Mouse (Mus musculus): ENCODE measurements around the gene Tsc1. TPM values are rescaled to one million over a fixed set of nuclear protein-coding genes. Genes with fewer than 3 reads are reported as not detected.

The Tsc1 gene
- polyA plus RNA-seq, 1 experiment from 2014 or later = 23.3 TPM

GRCm38 (mm10) chr2:28601720-28602590, 39.1 kb upstream of the Tsc1 start:
- peaks cover 7% of the 10 kb centered on the region for H3K4me1 ChIP-seq (ENCODE audit: insufficient read depth, low read length)
- H3K4me2 ChIP-seq (replicated peaks; ENCODE audit: low read depth, low read length) = no peak overlapping the region
- H3K4me3 ChIP-seq (ENCODE audit: low read length) = no peak overlapping the region
- no peaks in the 10 kb centered on the region for H3K36me3 ChIP-seq (ENCODE audit: insufficient read depth, low read length)
- 0 out of 2 replicates have a peak, but pooled peaks cover 2% of the 10 kb centered on the region for H3K9me3 ChIP-seq (ENCODE audit: low read length)
- peak; percentile 19; the same call in 1 of the 2 replicates for ATAC-seq (ENCODE audit: low FRiP score, low TSS enrichment)
- H3K27ac ChIP-seq (ENCODE audit: low read length) = no peak overlapping the region
- H3K27me3 ChIP-seq (ENCODE audit: insufficient read depth, low read length) = no peaks in the 10 kb centered on the region
- no peak overlapping the region for H3K9ac ChIP-seq (replicated peaks; ENCODE audit: low read length)
- WGBS = 45% methylated on average over 12 of the region's 12 CpGs

GRCm38 (mm10) chr2:28603542-28603941, 37.5 kb upstream of the Tsc1 start:
- ATAC-seq (ENCODE audit: low FRiP score, low TSS enrichment) = no peak
- WGBS = 93% methylated on average over 5 of the region's 5 CpGs
- H3K4me2 ChIP-seq (replicated peaks; ENCODE audit: low read depth, low read length) = no peak overlapping the region
- H3K36me3 ChIP-seq (ENCODE audit: insufficient read depth, low read length) = no peaks in the 10 kb centered on the region
- H3K27ac ChIP-seq (ENCODE audit: low read length) = no peak overlapping the region
- no peak overlapping the region for H3K4me3 ChIP-seq (ENCODE audit: low read length)
- no peaks in the 10 kb centered on the region for H3K27me3 ChIP-seq (ENCODE audit: insufficient read depth, low read length)
- no peak overlapping the region for H3K9ac ChIP-seq (replicated peaks; ENCODE audit: low read length)
- no peaks in the 10 kb centered on the region for H3K9me3 ChIP-seq (ENCODE audit: low read length)
- peaks cover 11% of the 10 kb centered on the region for H3K4me1 ChIP-seq (ENCODE audit: insufficient read depth, low read length)

DNA sequence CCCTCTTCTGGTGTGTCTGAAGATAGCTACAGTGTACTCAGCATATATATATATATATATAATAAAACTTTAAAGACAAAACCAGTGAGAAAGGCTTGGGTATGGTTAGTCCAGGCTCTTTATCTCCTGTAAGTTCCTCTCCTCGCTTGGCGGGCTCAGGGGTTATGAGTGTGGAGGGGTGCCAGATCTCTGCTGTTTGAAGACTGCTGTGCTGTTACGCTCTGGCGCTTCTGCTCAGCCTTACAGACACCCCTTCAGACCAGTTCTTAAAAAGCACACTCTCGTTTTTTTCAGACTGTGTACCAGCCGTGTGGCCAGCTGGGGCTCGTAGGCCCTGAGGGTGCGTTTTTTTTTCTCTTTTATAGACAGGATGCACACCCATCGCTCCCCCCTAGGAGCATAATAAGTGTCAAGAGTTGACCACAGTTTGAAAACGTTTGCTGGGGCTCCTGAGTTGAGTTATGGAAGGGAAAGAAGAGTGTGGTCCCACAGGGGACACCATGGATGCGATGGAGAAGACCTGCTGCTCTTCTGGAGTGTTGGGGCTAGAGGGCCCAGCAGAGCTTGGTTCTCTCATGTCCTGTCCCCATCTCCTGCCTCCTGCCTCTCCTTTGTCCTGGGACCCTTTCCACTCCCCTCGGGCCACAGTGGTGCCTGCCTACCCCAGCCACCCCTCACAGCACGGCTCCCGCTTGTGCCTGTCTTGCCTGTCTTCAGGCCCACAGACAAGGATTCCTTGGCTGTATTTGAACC, 35.1 kb upstream of the Tsc1 start:
- Histone ChIP-seq H3K36me3 (ENCODE audit: insufficient read depth, low read length) (no peaks in the 10 kb centered on the region), H3K4me2 (replicated peaks; ENCODE audit: low read depth, low read length) (no peak overlapping the region), H3K9me3 (ENCODE audit: low read length) (no peaks in the 10 kb centered on the region), H3K27ac (ENCODE audit: low read length) (no peak overlapping the region; the same call in 1 of the 2 replicates), H3K27me3 (ENCODE audit: insufficient read depth, low read length) (no peaks in the 10 kb centered on the region), H3K9ac (replicated peaks; ENCODE audit: low read length) (no peak overlapping the region), H3K4me1 (ENCODE audit: insufficient read depth, low read length) (peaks cover 11% of the 10 kb centered on the region), H3K4me3 (ENCODE audit: low read length) (no peak overlapping the region)
- 37% methylated on average over 14 of the region's 14 CpGs for WGBS
- peak; percentile 64 for ATAC-seq (ENCODE audit: low FRiP score, low TSS enrichment)

DNA sequence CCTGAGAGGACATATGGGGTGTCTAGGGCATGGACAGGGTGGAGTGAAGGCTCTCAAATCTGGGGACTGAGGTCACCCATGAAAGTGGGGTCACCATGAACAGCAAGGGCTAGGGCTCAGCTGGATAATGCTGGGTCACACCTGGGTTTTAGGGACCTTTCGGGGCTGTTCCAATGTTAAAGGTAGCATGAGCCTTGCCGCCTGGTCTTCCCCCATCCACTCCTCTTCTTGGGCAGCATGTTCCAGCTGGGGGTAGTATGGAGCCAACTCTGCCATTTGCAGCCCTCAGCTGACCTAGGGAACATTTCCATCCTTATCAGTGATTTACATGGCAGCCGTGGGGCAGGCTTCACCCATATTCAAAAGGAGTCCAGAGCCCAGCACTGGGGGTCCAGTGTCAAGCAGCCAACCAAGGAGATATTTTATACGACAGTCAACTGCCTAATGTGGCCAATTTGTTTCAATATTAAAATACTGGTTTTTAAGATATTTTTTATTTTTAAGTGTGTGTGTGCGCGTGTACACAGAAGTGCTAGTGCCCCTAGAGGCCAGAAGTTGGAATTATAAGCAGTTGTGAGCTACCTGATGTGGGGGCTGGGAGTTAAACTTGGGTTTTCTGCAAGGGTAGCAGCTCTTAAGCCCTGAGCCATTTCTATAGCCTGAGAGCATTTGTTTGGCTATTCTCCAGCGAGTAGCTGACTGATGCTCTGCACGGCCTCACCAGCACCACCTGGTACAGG, 34.3 kb upstream of the Tsc1 start:
- Histone ChIP-seq H3K36me3 (ENCODE audit: insufficient read depth, low read length) (no peaks in the 10 kb centered on the region), H3K9ac (replicated peaks; ENCODE audit: low read length) (no peak overlapping the region), H3K27ac (ENCODE audit: low read length) (no peak overlapping the region), H3K4me1 (ENCODE audit: insufficient read depth, low read length) (peaks cover 16% of the 10 kb centered on the region), H3K9me3 (ENCODE audit: low read length) (no peaks in the 10 kb centered on the region), H3K27me3 (ENCODE audit: insufficient read depth, low read length) (no peaks in the 10 kb centered on the region), H3K4me2 (replicated peaks; ENCODE audit: low read depth, low read length) (no peak overlapping the region), H3K4me3 (ENCODE audit: low read length) (no peak overlapping the region)
- 62% methylated on average over 8 of the region's 8 CpGs for WGBS
- no peak for ATAC-seq (ENCODE audit: low FRiP score, low TSS enrichment)

GRCm38 (mm10) chr2:28607341-28608165, 33.5 kb upstream of the Tsc1 start:
- Histone ChIP-seq H3K4me3 (ENCODE audit: low read length) (no peak overlapping the region), H3K27ac (ENCODE audit: low read length) (no peak overlapping the region)
- no peak for ATAC-seq (ENCODE audit: low FRiP score, low TSS enrichment)

GRCm38 (mm10) chr2:28609851-28610250, 31.2 kb upstream of the Tsc1 start:
- Histone ChIP-seq H3K9ac (replicated peaks; ENCODE audit: low read length) (no peak overlapping the region), H3K27ac (ENCODE audit: low read length) (no peak overlapping the region), H3K4me1 (ENCODE audit: insufficient read depth, low read length) (peaks cover 16% of the 10 kb centered on the region), H3K36me3 (ENCODE audit: insufficient read depth, low read length) (no peaks in the 10 kb centered on the region), H3K27me3 (ENCODE audit: insufficient read depth, low read length) (no peaks in the 10 kb centered on the region), H3K4me2 (replicated peaks; ENCODE audit: low read depth, low read length) (no peak overlapping the region), H3K4me3 (ENCODE audit: low read length) (no peak overlapping the region), H3K9me3 (ENCODE audit: low read length) (no peaks in the 10 kb centered on the region)
- ATAC-seq (ENCODE audit: low FRiP score, low TSS enrichment) = no peak
- 62% methylated on average over 10 of the region's 10 CpGs for WGBS

More at GRCm38 (mm10) chr2:28607341-28608165, 33.5 kb upstream of the Tsc1 start:
- 42% methylated on average over 10 of the region's 10 CpGs for WGBS
- no peak overlapping the region for H3K9ac ChIP-seq (replicated peaks; ENCODE audit: low read length)
- peaks cover 16% of the 10 kb centered on the region for H3K4me1 ChIP-seq (ENCODE audit: insufficient read depth, low read length)
- H3K9me3 ChIP-seq (ENCODE audit: low read length) = no peaks in the 10 kb centered on the region
- H3K36me3 ChIP-seq (ENCODE audit: insufficient read depth, low read length) = no peaks in the 10 kb centered on the region
- no peaks in the 10 kb centered on the region for H3K27me3 ChIP-seq (ENCODE audit: insufficient read depth, low read length)
- no peak overlapping the region for H3K4me2 ChIP-seq (replicated peaks; ENCODE audit: low read depth, low read length)

- H3K36me3 ChIP-seq (ENCODE audit: insufficient read depth, low read length) = no peaks in the 10 kb centered on the region
- peaks cover 13% of the 10 kb centered on the region for H3K4me1 ChIP-seq (ENCODE audit: insufficient read depth, low read length)
- no peaks in the 10 kb centered on the region for H3K9me3 ChIP-seq (ENCODE audit: low read length)
- H3K27me3 ChIP-seq (ENCODE audit: insufficient read depth, low read length) = no peaks in the 10 kb centered on the region
- no peak overlapping the region for H3K9ac ChIP-seq (replicated peaks; ENCODE audit: low read length)
- WGBS = 77% methylated on average over 12 of the region's 12 CpGs
- H3K27ac ChIP-seq (ENCODE audit: low read length) = no peak overlapping the region
- ATAC-seq (ENCODE audit: low FRiP score, low TSS enrichment) = no peak
- H3K4me3 ChIP-seq (ENCODE audit: low read length) = no peak overlapping the region
- H3K4me2 ChIP-seq (replicated peaks; ENCODE audit: low read depth, low read length) = no peak overlapping the region
Observed at GRCm38 (mm10) chr2:28610716-28611406, 30.2 kb upstream of the Tsc1 start.

- WGBS = 70% methylated on average over 17 of the region's 17 CpGs
Observed at GRCm38 (mm10) chr2:28611407-28611787, 29.6 kb upstream of the Tsc1 start.

More at GRCm38 (mm10) chr2:28611407-28611787, 29.6 kb upstream of the Tsc1 start:
- no peaks in the 10 kb centered on the region for H3K27me3 ChIP-seq (ENCODE audit: insufficient read depth, low read length)
- no peak overlapping the region for H3K9ac ChIP-seq (replicated peaks; ENCODE audit: low read length)
- H3K36me3 ChIP-seq (ENCODE audit: insufficient read depth, low read length) = no peaks in the 10 kb centered on the region
- H3K4me3 ChIP-seq (ENCODE audit: low read length) = no peak overlapping the region
- no peaks in the 10 kb centered on the region for H3K9me3 ChIP-seq (ENCODE audit: low read length)
- H3K4me2 ChIP-seq (replicated peaks; ENCODE audit: low read depth, low read length) = no peak overlapping the region
- no peak overlapping the region for H3K27ac ChIP-seq (ENCODE audit: low read length)
- H3K4me1 ChIP-seq (ENCODE audit: insufficient read depth, low read length) = 0 out of 2 replicates have a peak, but pooled peaks cover 9% of the 10 kb centered on the region
- ATAC-seq (ENCODE audit: low FRiP score, low TSS enrichment) = no peak

Measured in kidney, embryonic 16.5 days (tissue).